Mouse (Mus musculus): Measurements from ENCODE around the gene Gnb1l. TPM values are rescaled to one million over a fixed set of nuclear protein-coding genes. Genes with fewer than 3 reads are reported as not detected.

Gnb1l gene
- 1 to 10 TPM; 6.5 to 7.1 TPM for total RNA-seq (2021)

DNA sequence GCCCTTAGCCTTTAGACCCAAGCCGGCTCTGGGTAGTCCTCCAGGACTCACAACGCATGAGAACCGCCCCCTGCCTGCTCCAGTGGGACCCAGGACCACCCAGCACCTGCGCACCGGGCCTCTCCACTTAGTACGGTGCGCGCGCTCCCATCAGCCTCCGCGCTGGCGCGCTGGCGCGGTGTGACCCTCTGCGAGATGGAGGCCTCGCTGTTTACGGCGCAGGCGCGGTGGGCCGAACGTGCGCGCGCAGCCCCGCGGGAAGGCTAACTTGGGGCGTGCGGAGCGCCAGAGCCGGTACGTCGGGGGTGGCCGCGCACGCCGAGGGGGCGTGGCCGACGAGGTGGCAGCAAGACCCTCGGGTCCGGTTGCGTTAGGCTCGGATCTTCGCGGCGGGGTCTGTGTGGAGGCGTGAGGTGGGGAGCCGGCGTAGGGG is at the start of gene Gnb1l, which contains the start of gene Rtl10:
Gene Gnb1l (plus strand): TSS at position 156 of the 433 bp plus-strand sequence.
Gene Rtl10 (plus strand): TSS at position 344 of the 433 bp plus-strand sequence.
- peak; percentile 92 to 95 for DNase-seq (ENCODE audit: extremely low spot score in 1 of 2, low spot score in 1 of 2)

- DNase-seq (ENCODE audit: extremely low spot score in 1 of 2, low spot score in 1 of 2), result no peak
Observed at GRCm38 (mm10) chr16:18449005-18449404, 49.5 kb upstream of the Gnb1l start.

GRCm38 (mm10) chr16:18451486-18452181 is 46.9 kb upstream of the Gnb1l start:
- DNase-seq (ENCODE audit: extremely low spot score in 1 of 2, low spot score in 1 of 2), result peak; percentile 53 to 61

- peak in 1 of 2 experiments; percentile 22 for DNase-seq (ENCODE audit: extremely low spot score in 1 of 2, low spot score in 1 of 2)
Observed at GRCm38 (mm10) chr16:18452361-18452862, 46.1 kb upstream of the Gnb1l start.

GRCm38 (mm10) chr16:18453846-18454245 is 44.7 kb upstream of the Gnb1l start:
- DNase-seq (ENCODE audit: extremely low spot score in 1 of 2, low spot score in 1 of 2), result no peak

DNA sequence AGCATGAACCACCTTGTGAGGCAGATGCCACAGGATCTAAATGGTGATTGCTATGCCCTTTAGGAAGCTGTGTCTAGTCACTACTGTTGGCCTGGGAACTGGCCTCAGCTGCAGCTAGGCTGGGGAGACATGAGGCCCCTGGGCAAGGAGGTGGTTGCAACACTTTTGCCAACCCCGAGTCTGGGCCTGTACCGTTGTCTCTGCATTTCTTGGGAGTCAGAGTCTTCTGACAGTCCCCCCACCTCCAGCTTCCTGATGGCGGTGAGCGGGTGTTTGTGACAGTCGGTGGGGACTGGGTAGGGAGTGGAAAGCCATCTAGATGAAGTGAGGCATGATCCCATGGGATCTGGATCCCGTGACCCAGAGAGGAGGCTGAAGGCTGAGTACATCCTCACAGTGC is 43.1 kb upstream of the Gnb1l start:
- no peak for DNase-seq (ENCODE audit: extremely low spot score in 1 of 2, low spot score in 1 of 2)

DNA sequence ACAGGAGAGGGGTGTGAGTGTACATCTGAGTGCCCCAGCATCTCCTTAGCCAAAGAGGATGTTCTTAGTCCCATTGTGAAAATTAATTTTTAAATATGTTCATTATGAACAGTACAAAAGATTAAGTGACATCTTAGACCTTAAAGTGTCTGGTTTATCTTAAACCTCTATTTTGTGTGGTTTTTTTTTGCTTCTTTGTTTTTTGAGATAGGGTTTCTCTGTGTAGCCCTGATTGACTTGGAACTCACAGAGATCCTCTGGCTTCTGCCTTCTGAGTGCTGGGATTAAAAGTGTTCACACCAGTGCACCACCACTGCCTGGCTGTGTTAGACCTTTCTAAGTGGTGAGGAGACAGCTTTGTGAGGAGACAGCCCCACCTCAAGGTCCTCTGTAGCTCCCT is 39.9 kb upstream of the Gnb1l start:
- DNase-seq (ENCODE audit: extremely low spot score in 1 of 2, low spot score in 1 of 2), result no peak

DNA sequence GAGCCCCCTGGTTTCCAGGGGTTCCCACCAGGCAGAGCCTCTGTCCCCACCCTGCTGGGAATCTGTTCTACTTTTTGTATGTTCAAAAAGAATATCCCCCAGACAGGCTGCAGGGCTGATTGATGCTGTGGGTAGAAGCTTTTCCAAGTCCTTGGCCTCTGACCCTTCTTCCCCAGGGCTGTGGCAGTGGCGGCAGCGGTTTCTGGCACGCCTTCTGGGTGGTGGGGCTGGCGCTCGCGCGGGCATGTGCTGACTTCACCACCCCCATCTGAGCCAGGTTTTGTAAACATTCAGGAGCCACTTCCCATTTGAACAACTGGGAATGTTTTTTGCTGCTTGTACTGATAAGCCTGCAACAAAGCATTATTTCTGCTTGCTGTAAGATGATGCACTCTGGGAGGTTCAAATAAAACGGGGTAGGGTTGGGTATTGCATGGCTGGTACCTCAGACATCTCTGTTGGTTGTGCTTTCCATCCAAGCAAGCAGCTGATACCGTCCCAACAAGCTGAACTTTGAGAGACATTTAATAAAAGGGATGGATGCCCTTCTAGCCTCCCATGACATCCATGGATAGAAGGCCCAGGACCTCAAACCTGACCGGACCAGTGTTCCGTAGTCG is 39.1 kb upstream of the Gnb1l start:
- no peak for DNase-seq (ENCODE audit: extremely low spot score in 1 of 2, low spot score in 1 of 2)

DNA sequence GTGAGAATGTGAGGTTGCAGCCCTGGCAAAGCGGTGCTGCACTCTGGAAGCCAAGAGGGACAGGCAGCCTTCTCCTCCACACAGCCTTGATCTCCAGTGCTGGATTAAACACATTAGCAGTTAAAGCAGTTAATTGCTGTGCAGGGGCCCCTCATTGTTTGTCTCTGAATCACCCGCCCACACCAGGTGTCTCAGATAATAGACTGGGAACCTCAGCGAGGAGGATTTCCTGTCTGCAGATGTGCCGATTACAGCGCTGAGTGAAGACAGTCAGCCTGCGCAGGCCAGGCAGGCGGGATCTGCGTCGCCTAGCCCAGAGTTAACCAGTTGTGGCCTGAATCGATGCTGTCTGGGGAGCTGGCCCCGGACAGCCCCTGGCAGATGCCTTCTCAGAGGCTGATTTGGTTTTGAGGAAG is 38.5 kb upstream of the Gnb1l start:
- DNase-seq (ENCODE audit: extremely low spot score in 1 of 2, low spot score in 1 of 2), result peak in 1 of 2 experiments; percentile 20

- DNase-seq (ENCODE audit: extremely low spot score in 1 of 2, low spot score in 1 of 2), result no peak
Observed at GRCm38 (mm10) chr16:18460826-18461225, 37.7 kb upstream of the Gnb1l start.

DNA sequence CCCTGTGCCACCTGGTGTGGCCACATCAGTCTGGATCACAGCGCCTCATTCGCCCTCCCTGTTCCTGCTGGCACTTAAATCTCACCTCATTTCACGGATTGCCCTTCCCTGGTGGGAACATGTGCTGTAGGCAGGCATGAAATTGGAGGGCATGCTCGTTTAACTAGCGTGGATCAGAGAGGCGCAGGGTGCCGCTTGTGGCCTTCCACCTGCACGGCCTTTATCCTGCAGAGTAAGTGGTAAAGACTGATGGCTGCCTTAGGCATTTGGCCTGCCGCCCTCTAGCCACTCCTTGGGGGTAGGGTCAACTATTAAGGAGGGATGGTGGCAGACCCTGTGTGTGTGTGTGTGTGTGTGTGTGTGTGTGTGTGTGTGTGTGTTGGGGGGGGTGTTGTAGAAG is 36.5 kb upstream of the Gnb1l start:
- DNase-seq (ENCODE audit: extremely low spot score in 1 of 2, low spot score in 1 of 2), result no peak

GRCm38 (mm10) chr16:18462598-18462997 is 35.9 kb upstream of the Gnb1l start:
- DNase-seq (ENCODE audit: extremely low spot score in 1 of 2, low spot score in 1 of 2), result no peak

GRCm38 (mm10) chr16:18464271-18464670 is 34.2 kb upstream of the Gnb1l start:
- DNase-seq (ENCODE audit: extremely low spot score in 1 of 2, low spot score in 1 of 2), result no peak

DNA sequence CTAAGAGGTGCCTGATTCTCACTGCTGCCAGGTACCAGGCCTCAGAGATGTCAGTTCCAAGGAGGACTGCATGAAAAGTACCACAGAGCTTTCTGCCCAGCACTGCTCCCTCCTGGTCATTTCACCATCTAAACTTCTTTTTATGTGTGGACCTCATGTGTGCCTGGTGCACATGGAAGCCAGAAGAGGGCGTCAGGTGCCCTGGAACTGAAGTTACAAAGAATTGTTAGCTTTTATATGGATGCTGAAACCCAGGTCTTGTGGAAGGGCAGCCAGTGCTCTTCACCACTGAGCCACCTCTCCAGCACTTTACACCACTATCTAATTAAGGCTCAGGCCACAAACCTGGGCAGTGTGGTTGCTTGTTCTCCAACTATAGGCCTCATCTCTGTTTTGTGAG is 27.7 kb upstream of the Gnb1l start:
- no peak for DNase-seq (ENCODE audit: extremely low spot score in 1 of 2, low spot score in 1 of 2)

DNA sequence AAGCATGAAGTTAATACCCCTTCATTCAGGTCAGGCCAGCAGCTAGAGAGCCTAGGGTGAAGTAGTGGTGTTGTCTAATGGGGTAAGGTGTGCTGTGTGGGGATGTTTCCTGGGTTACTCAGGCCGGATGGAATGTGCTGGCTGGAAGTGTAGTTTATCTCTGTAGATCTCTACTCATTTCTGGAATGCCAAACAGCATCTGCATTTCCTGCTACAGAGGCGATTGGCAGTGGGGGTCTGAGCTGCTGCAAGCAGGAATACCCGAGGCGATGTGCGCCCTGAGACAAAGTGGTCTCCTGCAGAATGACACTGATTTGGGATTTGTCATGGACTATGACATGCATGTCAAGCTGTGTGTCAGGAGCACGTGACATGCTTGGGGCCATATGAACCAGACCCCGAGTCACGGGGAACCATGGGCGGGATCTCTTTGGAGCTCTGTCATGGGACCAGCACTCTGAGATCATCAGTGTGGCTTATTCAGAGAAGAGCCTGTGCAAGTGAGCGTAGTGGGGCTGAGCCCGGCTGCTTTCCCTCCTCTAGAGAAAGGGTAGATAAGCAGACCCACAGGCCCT is 27.0 kb upstream of the Gnb1l start:
- DNase-seq (ENCODE audit: extremely low spot score in 1 of 2, low spot score in 1 of 2), result no peak

- no peak for DNase-seq (ENCODE audit: extremely low spot score in 1 of 2, low spot score in 1 of 2)
Observed at GRCm38 (mm10) chr16:18471976-18472375, 26.5 kb upstream of the Gnb1l start.

DNA sequence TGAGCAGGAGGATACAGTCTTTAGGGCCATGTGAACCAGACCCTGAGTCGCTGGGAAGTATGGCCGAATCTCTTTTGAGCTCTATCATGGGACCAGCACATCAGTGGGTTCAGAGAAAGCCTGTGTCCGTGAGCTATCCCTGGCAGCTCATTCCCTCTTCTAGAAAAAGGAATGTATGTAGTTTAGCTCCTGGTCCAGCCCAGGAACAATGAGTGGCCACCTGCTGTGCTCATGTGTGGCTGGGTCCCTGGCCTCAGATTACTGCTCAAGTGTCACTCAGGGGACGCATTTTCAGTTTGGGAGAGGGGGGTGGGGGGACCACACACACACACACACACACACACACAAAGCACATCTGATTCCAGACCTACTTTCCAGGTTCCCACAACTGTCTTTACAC is 26.1 kb upstream of the Gnb1l start:
- DNase-seq (ENCODE audit: extremely low spot score in 1 of 2, low spot score in 1 of 2), result no peak

DNA sequence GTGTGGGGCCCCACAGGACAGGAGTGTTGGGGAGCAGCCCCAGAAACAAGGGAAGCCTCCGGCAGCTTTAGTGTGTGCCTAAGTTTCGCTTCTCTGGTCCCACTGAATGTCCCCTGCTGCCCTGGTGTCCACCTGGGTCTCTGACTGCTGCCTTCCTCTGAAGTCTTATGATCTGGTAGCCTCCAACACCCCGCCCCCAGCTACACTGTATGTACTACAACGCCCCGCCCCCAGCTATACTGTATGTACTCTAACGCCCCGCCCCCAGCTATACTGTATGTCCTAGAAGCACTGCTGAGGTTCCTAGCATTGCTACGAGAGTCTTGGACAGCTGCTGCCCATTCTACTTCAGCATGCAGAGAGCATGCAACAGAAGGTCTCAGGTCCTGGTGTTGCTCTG is 25.5 kb upstream of the Gnb1l start:
- DNase-seq (ENCODE audit: extremely low spot score in 1 of 2, low spot score in 1 of 2), result no peak

GRCm38 (mm10) chr16:18474021-18474420 is 24.5 kb upstream of the Gnb1l start:
- DNase-seq (ENCODE audit: extremely low spot score in 1 of 2, low spot score in 1 of 2), result no peak

- DNase-seq (ENCODE audit: extremely low spot score in 1 of 2, low spot score in 1 of 2), result no peak
Observed at GRCm38 (mm10) chr16:18477996-18478395, 20.5 kb upstream of the Gnb1l start.

- DNase-seq (ENCODE audit: extremely low spot score in 1 of 2, low spot score in 1 of 2), result no peak
Observed at GRCm38 (mm10) chr16:18479667-18480066, 18.8 kb upstream of the Gnb1l start.
